Mouse (Mus musculus): ENCODE results near the gene Cd72. TPM values are rescaled to one million over a fixed set of nuclear protein-coding genes. Genes with fewer than 3 reads are reported as not detected.

Cd72 gene
- polyA plus RNA-seq, 1 experiment, result 11.4 TPM

- Histone ChIP-seq H3K27me3 (ENCODE audit: control insufficient read depth, insufficient read depth, low read length) (no peaks in the 10 kb centered on the region), H3K27ac (ENCODE audit: insufficient read depth, low read depth, low read length) (no peak overlapping the region), H3K4me1 (ENCODE audit: control insufficient read depth, insufficient read depth, insufficient read length, low read length) (peaks cover 15% of the 10 kb centered on the region), H3K36me3 (ENCODE audit: control insufficient read depth, insufficient read depth, low read length) (peaks cover 8% of the 10 kb centered on the region; the same call in 1 of the 2 replicates), H3K4me3 (ENCODE audit: low read depth, low read length) (no peak overlapping the region)
- TF ChIP-seq POLR2A (IDR thresholded peaks at IDR 0.05; ENCODE audit: low read depth, low read length), result no peak
- no peak for TF ChIP-seq CTCF (IDR thresholded peaks at IDR 0.05; ENCODE audit: extremely low read depth, insufficient read length, insufficient replicate concordance, low read depth, low read length)
- 89% methylated on average over 8 of the region's 8 CpGs for WGBS
Measured at GRCm38 (mm10) chr4:43497405-43497804, 43.0 kb upstream of the Cd72 start.

GRCm38 (mm10) chr4:43496587-43496986 is 42.2 kb upstream of the Cd72 start:
- peaks cover 12% of the 10 kb centered on the region for H3K4me1 ChIP-seq (ENCODE audit: control insufficient read depth, insufficient read depth, insufficient read length, low read length)
- no peak overlapping the region for H3K27ac ChIP-seq (ENCODE audit: insufficient read depth, low read depth, low read length)
- no peak overlapping the region for H3K4me3 ChIP-seq (ENCODE audit: low read depth, low read length)
- no peaks in the 10 kb centered on the region for H3K27me3 ChIP-seq (ENCODE audit: control insufficient read depth, insufficient read depth, low read length)
- TF ChIP-seq CTCF (IDR thresholded peaks at IDR 0.05; ENCODE audit: extremely low read depth, insufficient read length, insufficient replicate concordance, low read depth, low read length) (no peak), POLR2A (IDR thresholded peaks at IDR 0.05; ENCODE audit: low read depth, low read length) (0 out of 2 replicates have a peak, but pooled peaks have one; percentile 9)
- WGBS, result 78% methylated on average over 6 of the region's 6 CpGs
- H3K36me3 ChIP-seq (ENCODE audit: control insufficient read depth, insufficient read depth, low read length), result peaks cover 8% of the 10 kb centered on the region; the same call in 1 of the 2 replicates

- H3K36me3 ChIP-seq (ENCODE audit: control insufficient read depth, insufficient read depth, low read length), result peaks cover 8% of the 10 kb centered on the region; the same call in 1 of the 2 replicates
- WGBS, result 2% methylated on average over 9 of the region's 9 CpGs
- peak overlapping the region; percentile 90 for H3K4me3 ChIP-seq (ENCODE audit: low read depth, low read length)
- peaks cover 15% of the 10 kb centered on the region for H3K4me1 ChIP-seq (ENCODE audit: control insufficient read depth, insufficient read depth, insufficient read length, low read length)
- H3K27me3 ChIP-seq (ENCODE audit: control insufficient read depth, insufficient read depth, low read length), result no peaks in the 10 kb centered on the region
- H3K27ac ChIP-seq (ENCODE audit: insufficient read depth, low read depth, low read length), result peak overlapping the region; percentile 47
- TF ChIP-seq CTCF (IDR thresholded peaks at IDR 0.05; ENCODE audit: extremely low read depth, insufficient read length, insufficient replicate concordance, low read depth, low read length), result no peak
- TF ChIP-seq POLR2A (IDR thresholded peaks at IDR 0.05; ENCODE audit: low read depth, low read length), result no peak
Measured at GRCm38 (mm10) chr4:43493846-43494240, 39.4 kb upstream of the Cd72 start.

GRCm38 (mm10) chr4:43493186-43493845 is 38.9 kb upstream of the Cd72 start:
- under 1% methylated on average over 47 of the region's 47 CpGs for WGBS
- Histone ChIP-seq H3K4me1 (ENCODE audit: control insufficient read depth, insufficient read depth, insufficient read length, low read length) (peaks cover 10% of the 10 kb centered on the region), H3K27me3 (ENCODE audit: control insufficient read depth, insufficient read depth, low read length) (no peaks in the 10 kb centered on the region), H3K36me3 (ENCODE audit: control insufficient read depth, insufficient read depth, low read length) (peaks cover 8% of the 10 kb centered on the region; the same call in 1 of the 2 replicates), H3K27ac (ENCODE audit: insufficient read depth, low read depth, low read length) (peak overlapping the region; percentile 47), H3K4me3 (ENCODE audit: low read depth, low read length) (peak overlapping the region; percentile 90)
- TF ChIP-seq CTCF (IDR thresholded peaks at IDR 0.05; ENCODE audit: extremely low read depth, insufficient read length, insufficient replicate concordance, low read depth, low read length) (no peak), POLR2A (IDR thresholded peaks at IDR 0.05; ENCODE audit: low read depth, low read length) (peak; percentile 65; the same call in 1 of the 2 replicates)

GRCm38 (mm10) chr4:43492821-43493185 is 38.4 kb upstream of the Cd72 start, which contains the start of gene Ccdc107:
Gene Ccdc107 (plus strand): TSS chr4:43492900.
- H3K4me3 ChIP-seq (ENCODE audit: low read depth, low read length), result peak within 1 kb of the TSS; percentile 90
- no peaks in the 10 kb centered on the region for H3K27me3 ChIP-seq (ENCODE audit: control insufficient read depth, insufficient read depth, low read length)
- WGBS, result under 1% methylated on average over 25 of the region's 25 CpGs
- H3K4me1 ChIP-seq (ENCODE audit: control insufficient read depth, insufficient read depth, insufficient read length, low read length), result peaks cover 10% of the 10 kb centered on the region
- peak within 1 kb of the TSS; percentile 47 for H3K27ac ChIP-seq (ENCODE audit: insufficient read depth, low read depth, low read length)
- peaks cover 8% of the 10 kb centered on the region; the same call in 1 of the 2 replicates for H3K36me3 ChIP-seq (ENCODE audit: control insufficient read depth, insufficient read depth, low read length)
- TF ChIP-seq POLR2A (IDR thresholded peaks at IDR 0.05; ENCODE audit: low read depth, low read length) (no peak), CTCF (IDR thresholded peaks at IDR 0.05; ENCODE audit: extremely low read depth, insufficient read length, insufficient replicate concordance, low read depth, low read length) (no peak)

GRCm38 (mm10) chr4:43492101-43492820 is 37.8 kb upstream of the Cd72 start:
- peak overlapping the region; percentile 44 for H3K4me3 ChIP-seq (ENCODE audit: low read depth, low read length)
- peak overlapping the region; percentile 28; the same call in 1 of the 2 replicates for H3K27ac ChIP-seq (ENCODE audit: insufficient read depth, low read depth, low read length)

GRCm38 (mm10) chr4:43490801-43491200 is 36.4 kb upstream of the Cd72 start:
- peaks cover 3% of the 10 kb centered on the region; the same call in 1 of the 2 replicates for H3K4me1 ChIP-seq (ENCODE audit: control insufficient read depth, insufficient read depth, insufficient read length, low read length)
- no peak overlapping the region for H3K4me3 ChIP-seq (ENCODE audit: low read depth, low read length)
- peaks cover 2% of the 10 kb centered on the region; the same call in 1 of the 2 replicates for H3K36me3 ChIP-seq (ENCODE audit: control insufficient read depth, insufficient read depth, low read length)
- WGBS, result 23% methylated on average over 5 of the region's 5 CpGs
- peak overlapping the region; percentile 90 for H3K27ac ChIP-seq (ENCODE audit: insufficient read depth, low read depth, low read length)
- H3K27me3 ChIP-seq (ENCODE audit: control insufficient read depth, insufficient read depth, low read length), result no peaks in the 10 kb centered on the region
- TF ChIP-seq POLR2A (IDR thresholded peaks at IDR 0.05; ENCODE audit: low read depth, low read length), result no peak
- TF ChIP-seq CTCF (IDR thresholded peaks at IDR 0.05; ENCODE audit: extremely low read depth, insufficient read length, insufficient replicate concordance, low read depth, low read length), result no peak

More at GRCm38 (mm10) chr4:43492101-43492820, 37.8 kb upstream of the Cd72 start:
- 17% methylated on average over 12 of the region's 12 CpGs for WGBS
- Histone ChIP-seq H3K36me3 (ENCODE audit: control insufficient read depth, insufficient read depth, low read length) (peaks cover 8% of the 10 kb centered on the region; the same call in 1 of the 2 replicates), H3K4me1 (ENCODE audit: control insufficient read depth, insufficient read depth, insufficient read length, low read length) (peaks cover 6% of the 10 kb centered on the region), H3K27me3 (ENCODE audit: control insufficient read depth, insufficient read depth, low read length) (no peaks in the 10 kb centered on the region)
- TF ChIP-seq POLR2A (IDR thresholded peaks at IDR 0.05; ENCODE audit: low read depth, low read length) (no peak), CTCF (IDR thresholded peaks at IDR 0.05; ENCODE audit: extremely low read depth, insufficient read length, insufficient replicate concordance, low read depth, low read length) (0 out of 2 replicates have a peak, but pooled peaks have one; percentile 18)
